Mouse (Mus musculus) lung, postnatal 0 days (tissue): ENCODE measurements around the gene Ing4.

Source experiments
- CTCF ChIP-seq: IDR thresholded peaks from 2 replicates; pipeline ENCODE4 v1.5.1; 2016; ENCODE audit warnings: antibody characterized with exemption, mild to moderate bottlenecking
- EP300 ChIP-seq: IDR thresholded peaks from 2 replicates; pipeline ENCODE4 v1.6.1; 2016; ENCODE audit warnings: antibody characterized with exemption, mild to moderate bottlenecking, control low read depth

- TF ChIP-seq CTCF = no peak
- no peak for TF ChIP-seq EP300
Observed at GRCm38 (mm10) chr6:125096597-125097345, 57.2 kb downstream of the Ing4 start.
